Mouse (Mus musculus): ENCODE data around the gene Cyp1b1.

Gene Cyp1b1

DNA sequence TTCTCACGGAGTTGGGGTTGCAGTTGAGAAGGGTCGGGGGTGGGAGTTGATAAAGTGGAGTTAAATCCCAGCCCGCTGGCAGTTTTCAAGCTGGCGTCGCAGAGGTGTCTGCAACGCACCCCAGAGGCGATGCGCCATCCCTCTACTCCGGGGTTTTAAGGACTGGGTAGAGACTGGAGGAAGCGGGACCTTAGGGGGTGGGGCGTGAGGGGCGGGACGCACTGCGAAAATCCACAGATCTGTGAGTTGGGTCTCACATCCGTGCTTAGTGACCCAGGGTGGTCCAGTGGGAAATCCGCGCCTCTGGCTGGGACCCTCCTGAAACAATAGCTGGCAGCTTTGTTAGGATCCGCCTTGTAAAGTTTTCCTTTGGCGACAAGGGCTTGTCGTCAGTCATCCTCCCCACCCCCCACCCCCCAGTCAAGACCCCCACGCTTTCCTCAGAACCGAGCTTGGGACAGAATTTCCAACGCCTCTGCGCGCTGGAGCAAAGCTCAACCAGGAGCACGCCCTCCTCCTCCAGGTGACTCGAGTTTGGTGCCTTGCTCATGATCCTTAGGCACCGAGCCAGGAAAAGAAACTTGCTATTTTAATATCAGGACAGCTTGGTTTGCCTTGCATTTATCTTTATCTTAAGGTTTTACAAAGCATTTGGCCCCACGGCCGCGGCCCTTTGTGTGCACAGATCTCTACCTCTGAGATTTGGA, at the start of gene Cyp1b1:
Cyp1b1 (minus strand) TSS at position 131 of the 707 bp plus-strand sequence.
- peak in 1 of 2 experiments; percentile 21 for DNase-seq

DNA sequence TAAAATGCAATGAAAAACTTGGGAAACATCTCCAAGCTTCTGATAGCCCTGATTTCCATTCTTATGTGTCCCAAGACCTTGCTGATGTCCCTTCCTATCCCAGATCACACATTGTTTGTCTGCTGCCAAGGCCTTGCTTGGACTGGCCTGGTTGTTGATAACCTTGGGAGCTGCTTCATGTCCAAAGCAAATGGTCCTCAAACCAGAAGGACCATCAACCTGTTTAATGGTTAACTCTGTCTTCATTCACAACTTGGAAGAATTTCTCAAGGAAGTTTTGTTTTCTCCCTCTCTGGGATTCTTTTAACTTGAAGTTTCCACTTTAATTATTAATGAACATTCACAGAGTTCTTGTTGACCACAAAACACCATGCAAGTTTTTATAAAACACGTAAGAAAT, 47.0 kb upstream of the Cyp1b1 start:
- no peak for DNase-seq

DNA sequence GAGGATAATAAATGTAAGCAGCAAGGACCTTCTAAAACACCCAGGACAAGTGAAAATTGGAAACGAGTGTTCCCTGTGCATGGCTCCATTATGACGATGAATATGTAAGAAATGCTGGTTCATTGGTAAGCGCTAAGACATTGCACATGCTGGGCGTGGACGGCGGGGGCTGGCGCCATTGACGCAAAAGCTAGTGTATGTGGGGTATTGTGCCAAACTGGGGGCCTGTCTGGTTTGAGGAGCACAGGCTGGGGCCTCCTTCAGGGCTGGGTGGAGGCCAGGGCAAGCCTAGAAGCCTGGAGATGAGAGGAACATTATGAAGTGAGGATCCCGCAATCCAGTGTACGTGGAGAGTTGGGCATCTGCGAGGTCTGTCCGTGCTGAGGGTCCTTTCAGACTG, 39.0 kb upstream of the Cyp1b1 start:
- no peak for DNase-seq

DNA sequence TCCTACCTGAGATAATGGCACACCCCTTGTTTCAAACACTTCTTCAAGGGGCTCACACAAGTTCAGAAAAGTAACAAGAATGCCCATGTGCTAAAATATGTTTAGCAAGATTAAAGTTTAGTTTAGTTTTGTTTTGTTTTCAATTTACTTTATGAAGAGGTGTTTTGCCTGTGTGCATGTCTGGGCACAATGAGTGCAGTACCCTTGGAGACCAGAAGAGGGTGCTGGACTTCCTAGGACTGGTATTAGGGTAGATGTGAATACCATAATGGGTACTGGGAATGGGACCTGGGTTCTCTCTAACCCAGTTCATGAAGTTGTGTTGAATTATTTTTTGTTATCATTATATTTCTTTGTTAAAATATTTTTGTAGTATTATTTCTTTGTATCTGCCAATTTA, 38.0 kb upstream of the Cyp1b1 start:
- DNase-seq: no peak

DNA sequence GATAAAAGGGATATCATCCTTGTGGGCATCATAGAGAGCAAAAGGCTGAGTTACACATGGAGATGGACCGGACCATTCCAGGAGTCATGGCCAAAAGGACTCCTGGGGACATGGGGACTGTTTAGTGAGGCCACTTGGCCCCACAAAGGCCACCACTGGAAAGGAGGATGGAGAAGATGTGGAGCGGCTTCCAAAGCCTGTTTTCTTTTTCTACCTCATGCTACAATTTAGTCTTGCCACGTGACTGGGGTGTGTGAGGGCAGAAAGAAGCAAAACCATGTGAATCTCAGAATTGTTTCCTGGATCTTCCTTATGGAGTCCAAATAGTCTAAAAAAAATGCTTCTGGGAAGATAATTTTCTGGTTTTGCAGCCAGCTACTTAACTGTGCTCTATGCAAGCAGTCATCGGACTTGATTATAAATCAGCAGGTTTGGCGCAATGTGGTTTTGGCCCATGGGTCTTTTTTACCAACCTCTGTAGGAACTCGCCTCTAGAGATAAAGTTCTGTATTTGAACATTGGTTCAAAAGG, 36.9 kb upstream of the Cyp1b1 start:
- DNase-seq: no peak

DNA sequence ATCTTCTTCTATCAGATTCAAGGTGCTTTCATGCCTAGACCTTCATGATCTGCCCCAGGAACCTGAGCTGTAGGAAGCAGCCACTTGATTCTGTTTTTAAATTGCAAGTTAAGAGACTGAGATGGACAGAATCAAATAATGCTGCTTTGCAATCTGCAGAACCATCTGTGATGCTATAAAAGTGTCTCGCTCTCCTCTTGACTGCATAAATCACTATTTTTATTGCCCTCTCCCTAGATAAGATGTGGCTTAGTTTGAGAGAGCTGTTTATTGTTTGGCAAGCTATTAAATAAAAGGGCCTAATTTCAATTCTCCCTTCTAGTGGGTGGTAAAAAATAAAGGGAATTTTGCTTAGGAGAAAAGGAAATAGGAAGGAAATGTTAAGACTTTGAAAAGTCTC, 34.8 kb upstream of the Cyp1b1 start:
- DNase-seq: no peak

DNA sequence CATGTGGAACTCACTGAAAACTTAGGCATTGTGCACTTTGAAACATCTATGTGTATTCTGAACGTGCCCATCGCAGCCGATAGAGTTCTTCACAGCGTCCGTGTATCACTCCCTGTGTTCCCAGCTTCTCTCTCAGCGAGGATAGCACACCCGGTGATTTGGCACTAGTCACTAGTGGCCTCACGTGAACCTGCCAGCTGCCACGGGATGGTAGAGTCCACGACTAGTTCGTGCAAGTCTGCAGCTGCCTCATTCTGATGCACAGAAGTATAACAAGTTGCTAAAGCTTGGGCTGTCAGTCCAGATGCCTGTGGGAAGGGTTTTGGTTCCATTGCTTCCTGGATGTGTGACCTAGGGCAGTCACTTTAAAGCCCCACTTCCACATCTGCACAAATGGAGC, 32.1 kb upstream of the Cyp1b1 start:
- no peak for DNase-seq

DNA sequence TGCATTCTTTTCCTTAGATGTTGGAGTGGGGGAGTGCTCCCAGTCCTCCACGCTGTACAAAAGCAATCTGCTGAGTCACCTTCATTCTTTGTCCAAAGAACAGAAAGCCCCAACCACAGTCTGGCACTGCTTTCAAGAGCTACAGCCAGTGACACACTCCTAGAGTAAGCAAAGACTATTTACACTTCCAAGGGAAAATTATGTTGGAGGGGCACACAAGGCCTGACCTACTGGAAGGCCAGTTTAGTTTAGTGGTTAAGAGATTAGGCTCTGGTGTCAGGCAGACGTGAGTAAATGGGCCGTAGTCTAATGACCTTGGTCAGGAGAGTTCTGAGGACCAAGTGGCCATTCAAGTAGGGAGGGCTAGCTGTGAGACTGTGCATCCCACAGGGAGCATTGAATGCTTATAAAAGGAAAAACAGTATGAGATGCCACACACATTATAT, 31.3 kb upstream of the Cyp1b1 start:
- DNase-seq: peak; percentile 63 to 80

DNA sequence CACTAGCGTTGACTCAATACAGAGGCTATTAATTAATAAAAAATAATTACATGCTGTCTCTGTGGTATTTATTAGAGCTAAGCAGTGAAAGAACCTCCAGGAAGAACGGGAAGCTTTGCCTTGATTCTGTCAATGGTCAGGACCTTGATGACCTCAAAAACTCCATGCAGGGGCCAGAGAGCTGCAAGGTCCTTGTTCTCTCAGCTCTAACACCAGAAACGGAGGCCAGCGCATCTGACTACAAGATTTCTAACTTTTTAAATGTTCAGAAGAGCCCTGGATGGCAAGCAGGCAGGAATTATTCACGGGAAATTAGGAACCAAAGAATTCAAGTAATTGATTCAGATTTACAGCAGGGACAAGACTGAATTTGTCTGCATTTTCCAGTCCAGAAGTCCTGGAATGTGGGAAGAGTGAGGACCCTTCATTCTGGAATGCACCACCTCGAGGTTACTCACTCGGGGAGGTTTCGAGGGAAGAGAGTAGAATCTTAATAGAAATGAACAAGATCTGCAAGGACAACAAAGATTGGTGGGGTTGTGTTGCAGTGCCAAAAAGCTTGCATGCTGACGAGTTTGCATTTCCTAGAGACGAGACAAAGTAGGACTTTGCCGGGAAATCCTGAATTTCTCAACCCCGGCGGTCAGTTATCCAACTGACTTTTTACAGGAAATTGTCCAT, 30.3 kb upstream of the Cyp1b1 start:
- no peak for DNase-seq

DNA sequence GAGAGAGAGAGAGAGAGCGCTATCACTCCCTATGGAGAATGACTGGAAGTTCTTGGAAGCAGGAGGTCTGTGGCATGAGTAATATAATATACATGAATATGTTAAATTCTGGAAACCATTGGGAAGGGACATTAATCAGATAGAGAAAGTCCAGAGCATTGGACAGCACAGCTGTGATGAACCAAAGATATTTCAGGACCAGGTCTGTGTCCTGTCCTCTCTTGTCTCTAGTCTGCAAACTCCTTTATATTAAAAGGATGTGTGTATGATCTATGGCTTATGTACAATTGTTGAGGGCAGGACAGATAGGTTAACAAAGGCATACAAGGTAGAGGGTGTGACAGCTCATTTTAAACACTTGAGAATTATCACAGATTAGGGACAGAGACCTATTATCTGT, 28.6 kb upstream of the Cyp1b1 start:
- no peak for DNase-seq

DNA sequence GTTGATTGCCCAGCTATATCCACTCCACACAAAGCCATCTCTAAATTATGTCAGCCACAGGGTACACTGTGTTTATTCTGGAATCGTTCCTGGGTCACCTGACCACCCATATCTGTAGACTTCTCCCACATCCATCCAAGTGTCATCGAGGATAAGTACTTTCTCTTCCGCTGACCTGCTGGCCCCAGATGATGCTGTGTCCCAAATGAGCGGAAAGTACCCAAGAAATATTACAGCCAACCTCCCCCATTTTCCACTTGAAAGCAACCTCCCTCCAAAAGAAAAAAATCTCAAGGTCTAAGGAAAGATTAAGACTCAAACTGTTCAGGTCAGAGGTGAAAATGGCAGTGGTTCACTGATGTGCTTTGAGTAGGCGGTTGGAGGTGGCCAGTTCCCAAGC, 27.8 kb upstream of the Cyp1b1 start:
- DNase-seq: no peak

DNA sequence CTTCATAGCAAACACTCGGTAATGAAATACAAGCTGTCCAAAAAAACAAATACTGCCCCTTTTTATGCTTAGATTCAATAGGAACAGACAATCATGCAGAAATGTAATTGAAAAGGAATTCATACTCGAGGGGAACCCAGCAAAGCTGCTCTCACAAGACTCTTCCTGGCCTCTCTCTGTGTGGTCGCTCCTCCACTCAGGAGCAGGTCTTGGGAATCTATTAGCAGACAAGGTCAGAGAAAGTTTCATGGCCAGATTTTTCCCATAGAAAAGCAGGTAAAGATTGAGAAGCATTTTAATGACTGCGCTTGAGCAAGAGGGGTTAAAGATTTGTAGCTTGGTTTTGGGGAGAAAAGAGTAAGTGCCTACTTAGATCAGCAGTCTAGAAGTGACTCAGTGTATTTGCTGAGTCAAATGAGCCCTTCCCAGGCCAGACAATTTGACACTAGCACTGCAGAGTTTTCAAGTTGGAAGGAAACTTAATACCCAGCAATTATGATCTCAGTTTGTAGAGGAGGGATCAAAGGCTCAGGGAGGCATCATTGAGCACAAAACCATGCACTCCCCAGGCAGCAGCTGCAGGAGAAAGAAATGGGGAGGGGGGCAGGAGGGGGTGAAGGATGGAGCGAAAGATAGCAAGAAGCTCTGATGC, 24.1 kb upstream of the Cyp1b1 start:
- no peak for DNase-seq

DNA sequence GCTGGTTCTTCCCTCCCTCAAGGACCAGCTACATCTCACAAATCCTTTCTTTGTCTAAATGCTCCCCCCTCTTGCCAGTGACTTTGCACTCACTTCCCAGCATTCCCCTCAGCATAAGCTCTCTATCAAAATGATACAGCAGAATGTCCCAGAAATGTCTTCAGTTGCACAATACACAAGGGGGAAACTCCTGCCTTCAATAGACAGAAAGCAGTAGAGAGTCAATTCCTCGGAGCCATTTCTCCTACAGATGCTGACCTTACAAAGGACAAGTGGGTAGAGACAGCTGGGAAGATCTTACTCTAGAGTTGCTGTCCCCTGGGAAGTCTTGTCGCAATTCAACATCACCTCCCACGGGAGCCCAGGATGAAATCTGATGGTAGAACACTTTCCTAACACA, 22.7 kb upstream of the Cyp1b1 start:
- DNase-seq: no peak

DNA sequence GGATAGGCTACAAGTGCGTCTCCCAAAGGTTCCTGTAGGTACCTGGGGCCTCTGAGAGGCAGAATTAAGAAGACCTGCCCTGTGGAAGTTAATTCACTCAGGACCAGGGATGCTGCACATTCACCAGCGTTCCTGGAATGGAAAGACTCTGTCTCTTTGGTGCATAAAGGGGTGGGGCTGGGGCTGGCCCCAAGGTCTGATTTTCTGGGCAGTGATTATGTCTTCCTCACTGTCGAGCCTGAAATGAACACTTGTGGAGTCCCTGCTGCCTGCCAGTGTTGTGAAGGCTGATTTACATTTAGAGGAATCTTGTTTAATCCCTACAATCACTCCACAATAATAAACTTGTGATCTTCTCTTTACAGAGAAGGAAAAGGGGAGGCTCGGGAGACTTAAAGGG, 18.2 kb upstream of the Cyp1b1 start:
- no peak for DNase-seq

DNA sequence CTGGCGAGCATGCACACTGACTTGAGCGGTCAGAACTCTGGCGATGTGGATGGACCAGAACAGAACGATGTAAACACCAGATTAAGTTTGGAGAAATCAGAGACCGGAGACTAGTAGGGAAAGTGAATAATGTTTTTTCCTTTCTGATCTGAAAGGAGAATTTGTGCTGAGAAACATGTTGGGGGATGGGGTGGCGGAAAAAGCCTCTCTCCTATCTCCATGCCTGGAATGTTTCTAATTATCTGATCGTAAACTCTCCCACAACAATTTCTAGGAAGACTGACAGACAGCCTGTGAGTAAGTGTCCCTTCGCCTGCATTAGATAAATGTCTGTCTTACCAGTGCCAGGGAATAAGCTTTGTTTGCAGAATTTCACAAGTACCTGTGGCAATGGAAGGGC, 16.1 kb upstream of the Cyp1b1 start:
- no peak for DNase-seq

DNA sequence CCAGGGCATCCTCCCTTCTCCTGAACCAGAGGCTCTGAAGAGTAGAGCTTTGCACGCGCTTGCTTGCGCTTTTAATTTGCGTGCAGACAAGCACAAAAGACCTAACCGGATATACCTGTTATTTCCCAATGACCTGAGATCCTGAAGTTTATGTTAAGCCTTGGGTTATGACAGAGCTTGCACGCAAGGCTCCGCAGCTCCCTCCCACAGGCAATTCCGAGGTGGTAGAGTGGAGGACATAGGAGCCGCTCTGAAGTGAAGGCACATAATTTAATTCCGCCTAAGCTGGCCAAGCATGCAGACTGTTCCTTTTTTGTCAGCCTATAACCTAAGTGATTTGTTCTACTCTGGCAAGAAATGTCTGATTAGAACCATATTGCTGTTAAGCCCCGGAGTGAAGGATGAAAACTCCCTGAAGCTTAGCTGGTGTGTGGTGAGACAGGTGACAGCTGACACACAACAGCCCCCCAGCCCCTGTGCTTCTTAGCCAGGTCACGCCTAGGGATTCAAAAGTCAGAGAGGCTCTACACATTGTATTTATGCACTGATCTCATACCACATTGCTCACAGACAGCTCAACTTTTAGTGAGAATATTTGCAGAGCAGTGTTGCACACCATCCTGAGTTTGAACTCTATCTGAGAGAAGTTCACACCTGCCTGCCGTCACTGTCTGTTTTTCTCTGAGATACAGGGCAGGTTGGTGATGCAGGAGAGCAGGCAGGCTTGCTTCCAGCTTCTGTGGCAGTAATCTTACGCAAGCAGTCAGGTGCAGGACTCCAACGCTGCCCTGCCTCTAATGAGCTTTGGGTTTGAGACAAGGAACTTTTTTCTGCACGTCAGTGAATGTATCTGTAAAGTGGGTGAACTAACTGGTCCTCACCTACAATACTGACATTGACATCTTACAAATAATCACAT, 14.0 kb upstream of the Cyp1b1 start:
- peak in 1 of 2 experiments; percentile 38 for DNase-seq

DNA sequence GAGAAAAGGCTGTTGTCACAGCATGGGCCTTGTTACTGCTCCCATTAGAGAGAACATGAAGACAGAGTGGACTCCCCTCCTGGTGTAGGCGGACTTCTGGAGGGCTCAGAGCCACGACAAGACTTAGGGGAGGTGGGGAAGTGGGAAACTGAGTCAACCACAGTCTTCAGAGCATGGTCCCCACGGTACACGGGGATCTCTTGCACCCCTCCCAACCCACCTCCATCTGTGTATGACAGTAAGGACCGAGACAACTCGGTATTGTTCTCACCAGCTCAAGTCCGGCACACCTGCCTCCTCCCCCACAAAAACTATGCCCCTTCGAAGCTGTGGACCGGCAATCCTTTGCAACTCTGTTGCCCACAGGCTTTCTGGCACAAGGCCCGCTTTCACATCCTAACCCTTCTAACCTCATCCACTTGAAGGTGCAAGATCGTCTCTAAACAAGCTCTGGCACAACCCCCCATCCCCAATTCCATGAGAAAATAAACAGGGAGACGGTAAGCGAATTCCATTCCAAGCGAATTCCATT, 13.3 kb upstream of the Cyp1b1 start:
- DNase-seq: peak in 1 of 2 experiments; percentile 29

DNA sequence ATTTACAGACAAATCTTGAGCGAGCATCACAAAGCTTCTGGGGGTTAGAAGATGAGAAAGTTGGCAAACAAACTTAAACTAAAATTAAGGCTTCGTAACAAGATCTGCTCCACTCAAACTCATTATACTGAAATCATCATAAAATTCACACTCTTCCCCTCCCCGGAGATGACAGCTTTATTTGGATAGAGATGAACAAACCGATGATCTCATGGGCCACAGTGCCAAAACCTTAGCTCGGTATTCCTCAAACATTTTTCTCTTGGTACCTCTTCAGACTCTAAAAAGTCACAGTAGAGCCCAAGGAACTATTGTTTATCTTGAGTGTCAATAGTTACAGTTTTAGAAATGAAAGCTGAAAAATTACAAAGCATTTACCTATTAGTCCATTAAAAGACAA, 11.8 kb upstream of the Cyp1b1 start:
- no peak for DNase-seq

DNA sequence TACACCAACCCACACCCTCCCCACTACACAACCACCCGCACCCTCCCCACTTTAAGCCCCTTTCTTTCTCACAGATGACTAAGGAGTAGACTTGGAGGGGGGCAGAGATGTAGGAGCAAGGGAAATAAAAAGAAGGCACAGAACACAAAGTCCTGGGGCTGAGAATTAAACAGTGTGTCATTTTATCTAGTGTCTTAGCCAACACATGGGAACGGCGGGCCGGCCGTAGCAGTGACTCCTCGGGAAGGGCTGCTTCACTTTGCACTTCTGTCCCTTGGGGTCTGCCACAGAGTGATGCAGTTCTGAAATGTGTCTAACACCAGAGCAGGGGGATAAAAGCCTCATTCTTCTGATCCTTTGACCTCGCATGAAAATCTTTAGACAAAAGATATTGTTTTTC, 5.8 kb upstream of the Cyp1b1 start:
- no peak for DNase-seq

DNA sequence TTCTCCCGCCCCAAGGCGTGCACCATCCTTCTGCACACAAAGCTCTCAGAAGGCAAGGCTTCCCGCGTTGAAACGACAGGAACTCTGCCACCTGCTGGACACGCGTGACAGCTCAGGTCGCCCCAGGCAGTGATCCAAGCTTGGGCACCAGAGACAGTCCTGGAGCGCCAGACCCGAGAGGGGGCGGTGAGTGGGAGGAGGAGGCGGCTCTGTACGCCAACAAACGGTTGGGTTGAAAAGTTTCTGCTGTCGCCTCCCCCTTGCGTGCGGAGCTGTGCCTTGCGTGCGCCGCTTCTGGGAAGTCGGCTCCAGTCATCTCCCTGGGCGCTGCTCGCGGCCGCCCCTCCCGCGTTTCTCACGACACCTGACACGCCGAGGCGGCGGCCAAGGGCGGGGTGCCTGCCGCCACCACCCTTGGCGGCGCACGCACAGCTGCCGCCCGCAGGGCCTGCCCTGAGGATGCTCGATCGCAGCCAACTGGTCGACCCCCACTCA, 835 bp upstream of the Cyp1b1 start:
- DNase-seq: peak; percentile 91 to 92

DNA sequence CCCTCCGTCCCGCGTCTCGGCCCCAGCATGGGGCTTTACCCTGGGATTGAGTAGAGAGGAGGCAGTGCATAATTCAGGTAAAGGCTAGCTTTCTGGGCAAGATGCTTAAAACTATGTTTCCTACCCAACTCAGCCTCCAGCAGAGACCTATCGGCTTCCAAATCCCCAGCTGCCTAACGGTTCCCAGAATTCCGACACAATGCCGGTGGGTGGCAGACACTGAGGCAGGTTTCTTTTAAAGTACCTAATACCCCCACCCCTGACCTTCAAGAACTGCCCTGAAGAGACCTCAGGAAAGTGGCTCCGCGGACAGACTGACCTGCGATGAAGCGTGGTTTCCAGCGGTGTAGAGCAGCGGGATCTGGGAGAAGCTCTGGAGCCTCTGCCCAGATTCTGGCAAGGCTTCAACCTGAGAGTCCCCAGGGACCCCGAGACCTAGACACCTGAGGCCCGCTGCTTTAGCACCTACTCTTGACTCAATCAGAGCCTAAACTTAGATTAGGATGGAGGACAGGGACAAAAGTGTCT, 429 bp downstream of the Cyp1b1 start:
- no peak for DNase-seq
